Mouse (Mus musculus): Measurements from ENCODE around the gene Scamp3.

DNA sequence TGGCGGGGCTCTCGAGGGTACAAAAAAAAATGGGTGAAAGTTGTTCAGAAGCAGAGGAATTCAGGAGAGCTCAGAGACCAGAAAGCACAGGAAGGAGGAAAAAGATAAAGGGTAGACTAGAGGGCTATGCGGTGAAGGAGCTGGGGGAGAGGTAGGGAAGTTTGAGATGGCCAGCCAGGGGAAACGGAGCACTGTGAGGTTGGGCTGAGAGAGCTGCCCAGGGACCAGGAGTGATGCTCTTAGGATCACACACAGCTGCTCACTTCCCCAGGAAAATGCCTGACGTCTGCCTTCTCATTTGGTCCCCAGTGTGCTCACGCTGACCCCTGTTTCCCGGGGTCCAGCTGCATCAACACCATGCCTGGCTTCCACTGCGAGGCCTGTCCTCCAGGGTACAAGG lies 42.3 kb downstream of the Scamp3 start:
- TF ChIP-seq CTCF (IDR thresholded peaks at IDR 0.05; ENCODE audit: control insufficient read depth, insufficient read depth, insufficient read length) (no peak), MYOD1 (IDR thresholded peaks at IDR 0.05; ENCODE audit: control insufficient read depth, insufficient read length, low read depth) (no peak), CEBPB (IDR thresholded peaks at IDR 0.05; ENCODE audit: low read depth) (no peak), USF1 (IDR thresholded peaks at IDR 0.05; ENCODE audit: low read depth) (no peak)
